Mouse (Mus musculus): ENCODE results near the gene Gtf2f1. TPM values are rescaled to one million over a fixed set of nuclear protein-coding genes. Genes with fewer than 3 reads are reported as not detected.

The Gtf2f1 gene
- polyA plus RNA-seq, 1 experiment, result 175 TPM

- TF ChIP-seq POLR2A (IDR thresholded peaks at IDR 0.05; ENCODE audit: control insufficient read depth, low read depth, low read length) (no peak), CTCF (IDR thresholded peaks at IDR 0.05; ENCODE audit: control insufficient read depth, insufficient read depth, insufficient replicate concordance, low read depth, low read length) (no peak)
- Histone ChIP-seq H3K27ac (ENCODE audit: control insufficient read depth, insufficient read depth, low read depth, low read length) (no peak overlapping the region), H3K4me1 (ENCODE audit: control insufficient read depth, insufficient read depth, low read length) (peaks cover 8% of the 10 kb centered on the region), H3K36me3 (ENCODE audit: control insufficient read depth, insufficient read depth, low read length) (no peaks in the 10 kb centered on the region), H3K27me3 (ENCODE audit: control insufficient read depth, insufficient read depth, low read length) (no peaks in the 10 kb centered on the region), H3K4me3 (ENCODE audit: control insufficient read depth, low read depth, low read length) (no peak overlapping the region)
Observed at GRCm38 (mm10) chr17:57001228-57001627, 9.9 kb downstream of the Gtf2f1 start.

GRCm38 (mm10) chr17:56999968-57000609, 11.0 kb downstream of the Gtf2f1 start, which contains the start of gene Pspn:
Gene Pspn (minus strand): TSS chr17:57000018.
- Histone ChIP-seq H3K4me1 (ENCODE audit: control insufficient read depth, insufficient read depth, low read length) (peaks cover 8% of the 10 kb centered on the region), H3K27ac (ENCODE audit: control insufficient read depth, insufficient read depth, low read depth, low read length) (no peak within 1 kb of the TSS), H3K4me3 (ENCODE audit: control insufficient read depth, low read depth, low read length) (no peak within 1 kb of the TSS), H3K27me3 (ENCODE audit: control insufficient read depth, insufficient read depth, low read length) (no peaks in the 10 kb centered on the region), H3K36me3 (ENCODE audit: control insufficient read depth, insufficient read depth, low read length) (no peaks in the 10 kb centered on the region)
- TF ChIP-seq CTCF (IDR thresholded peaks at IDR 0.05; ENCODE audit: control insufficient read depth, insufficient read depth, insufficient replicate concordance, low read depth, low read length) (no peak), POLR2A (IDR thresholded peaks at IDR 0.05; ENCODE audit: control insufficient read depth, low read depth, low read length) (no peak)

GRCm38 (mm10) chr17:56999414-56999813, 11.7 kb downstream of the Gtf2f1 start:
- Histone ChIP-seq H3K36me3 (ENCODE audit: control insufficient read depth, insufficient read depth, low read length) (no peaks in the 10 kb centered on the region), H3K4me3 (ENCODE audit: control insufficient read depth, low read depth, low read length) (no peak overlapping the region)
- no peak for TF ChIP-seq CTCF (IDR thresholded peaks at IDR 0.05; ENCODE audit: control insufficient read depth, insufficient read depth, insufficient replicate concordance, low read depth, low read length)
- no peak for TF ChIP-seq POLR2A (IDR thresholded peaks at IDR 0.05; ENCODE audit: control insufficient read depth, low read depth, low read length)

GRCm38 (mm10) chr17:56997029-56997667, 13.9 kb downstream of the Gtf2f1 start, which contains the start of gene Alkbh7:
Gene Alkbh7 (plus strand): TSS chr17:56997339.
- peak; percentile 45; the same call in 1 of the 2 replicates for TF ChIP-seq CTCF (IDR thresholded peaks at IDR 0.05; ENCODE audit: control insufficient read depth, insufficient read depth, insufficient replicate concordance, low read depth, low read length)
- peak; percentile 44; the same call in 1 of the 2 replicates for TF ChIP-seq POLR2A (IDR thresholded peaks at IDR 0.05; ENCODE audit: control insufficient read depth, low read depth, low read length)
- Histone ChIP-seq H3K27me3 (ENCODE audit: control insufficient read depth, insufficient read depth, low read length) (no peaks in the 10 kb centered on the region), H3K4me3 (ENCODE audit: control insufficient read depth, low read depth, low read length) (peak within 1 kb of the TSS; percentile 91), H3K4me1 (ENCODE audit: control insufficient read depth, insufficient read depth, low read length) (peaks cover 8% of the 10 kb centered on the region), H3K36me3 (ENCODE audit: control insufficient read depth, insufficient read depth, low read length) (no peaks in the 10 kb centered on the region), H3K27ac (ENCODE audit: control insufficient read depth, insufficient read depth, low read depth, low read length) (peak within 1 kb of the TSS; percentile 73)

More at GRCm38 (mm10) chr17:56999414-56999813, 11.7 kb downstream of the Gtf2f1 start:
- H3K27ac ChIP-seq (ENCODE audit: control insufficient read depth, insufficient read depth, low read depth, low read length), result no peak overlapping the region
- peaks cover 8% of the 10 kb centered on the region for H3K4me1 ChIP-seq (ENCODE audit: control insufficient read depth, insufficient read depth, low read length)
- no peaks in the 10 kb centered on the region for H3K27me3 ChIP-seq (ENCODE audit: control insufficient read depth, insufficient read depth, low read length)

- Histone ChIP-seq H3K4me1 (ENCODE audit: control insufficient read depth, insufficient read depth, low read length) (peaks cover 8% of the 10 kb centered on the region), H3K4me3 (ENCODE audit: control insufficient read depth, low read depth, low read length) (no peak overlapping the region), H3K27me3 (ENCODE audit: control insufficient read depth, insufficient read depth, low read length) (no peaks in the 10 kb centered on the region), H3K36me3 (ENCODE audit: control insufficient read depth, insufficient read depth, low read length) (no peaks in the 10 kb centered on the region), H3K27ac (ENCODE audit: control insufficient read depth, insufficient read depth, low read depth, low read length) (no peak overlapping the region)
- TF ChIP-seq CTCF (IDR thresholded peaks at IDR 0.05; ENCODE audit: control insufficient read depth, insufficient read depth, insufficient replicate concordance, low read depth, low read length), result no peak
- no peak for TF ChIP-seq POLR2A (IDR thresholded peaks at IDR 0.05; ENCODE audit: control insufficient read depth, low read depth, low read length)
Observed at GRCm38 (mm10) chr17:56996506-56996905, 14.6 kb downstream of the Gtf2f1 start.

GRCm38 (mm10) chr17:56995046-56995445, 16.0 kb downstream of the Gtf2f1 start:
- Histone ChIP-seq H3K36me3 (ENCODE audit: control insufficient read depth, insufficient read depth, low read length) (no peaks in the 10 kb centered on the region), H3K27me3 (ENCODE audit: control insufficient read depth, insufficient read depth, low read length) (no peaks in the 10 kb centered on the region), H3K27ac (ENCODE audit: control insufficient read depth, insufficient read depth, low read depth, low read length) (no peak overlapping the region), H3K4me1 (ENCODE audit: control insufficient read depth, insufficient read depth, low read length) (peaks cover 11% of the 10 kb centered on the region), H3K4me3 (ENCODE audit: control insufficient read depth, low read depth, low read length) (no peak overlapping the region)
- no peak for TF ChIP-seq CTCF (IDR thresholded peaks at IDR 0.05; ENCODE audit: control insufficient read depth, insufficient read depth, insufficient replicate concordance, low read depth, low read length)
- no peak for TF ChIP-seq POLR2A (IDR thresholded peaks at IDR 0.05; ENCODE audit: control insufficient read depth, low read depth, low read length)

- Histone ChIP-seq H3K27ac (ENCODE audit: control insufficient read depth, insufficient read depth, low read depth, low read length) (no peak overlapping the region), H3K27me3 (ENCODE audit: control insufficient read depth, insufficient read depth, low read length) (no peaks in the 10 kb centered on the region), H3K4me1 (ENCODE audit: control insufficient read depth, insufficient read depth, low read length) (peaks cover 5% of the 10 kb centered on the region), H3K36me3 (ENCODE audit: control insufficient read depth, insufficient read depth, low read length) (no peaks in the 10 kb centered on the region), H3K4me3 (ENCODE audit: control insufficient read depth, low read depth, low read length) (no peak overlapping the region)
- TF ChIP-seq CTCF (IDR thresholded peaks at IDR 0.05; ENCODE audit: control insufficient read depth, insufficient read depth, insufficient replicate concordance, low read depth, low read length) (no peak), POLR2A (IDR thresholded peaks at IDR 0.05; ENCODE audit: control insufficient read depth, low read depth, low read length) (no peak)
Observed at GRCm38 (mm10) chr17:56990966-56991365, 20.1 kb downstream of the Gtf2f1 start.
